Mouse (Mus musculus) lung, embryonic 16.5 days (tissue): ENCODE data around the gene Acoxl. TPM values are rescaled to one million over a fixed set of nuclear protein-coding genes. Genes with fewer than 3 reads are reported as not detected.

ENCODE experiments used
- ATAC-seq: fragments of 200-750 bp; cut with Nextera tagmentation; 2 replicates; pipeline ENCODE4 v1.8.0; 2017; ENCODE audit warnings: low read depth, mild to moderate bottlenecking, moderate library complexity
- H3K27ac ChIP-seq: fragments of 300-500 bp; sonication (generic); 2 replicates; pipeline ENCODE4 v1.5.1; 2014; ENCODE audit warnings: mild to moderate bottlenecking, control low read depth, low read length
- H3K27me3 ChIP-seq: fragments of 300-500 bp; sonication (generic); 2 replicates; pipeline ENCODE4 v1.6.1; 2014; ENCODE audit warnings: low read depth, low read length, mixed read lengths; ENCODE audit not compliant: control insufficient read depth, insufficient read depth
- H3K36me3 ChIP-seq: fragments of 300-500 bp; sonication (generic); 2 replicates; pipeline ENCODE4 v1.6.1; 2014; ENCODE audit warnings: low read length; ENCODE audit not compliant: control insufficient read depth, insufficient read depth
- H3K4me1 ChIP-seq: fragments of 300-500 bp; sonication (generic); replicated peaks from 2 replicates; pipeline ENCODE4 v1.6.1; 2014; ENCODE audit warnings: low read length, mixed read lengths; ENCODE audit not compliant: control insufficient read depth, insufficient read depth
- H3K4me2 ChIP-seq: fragments of 300-500 bp; sonication (generic); 2 replicates; pipeline ENCODE4 v1.6.1; 2014; ENCODE audit warnings: low read depth, low read length, control low read depth
- H3K4me3 ChIP-seq: fragments of 300-500 bp; sonication (generic); 2 replicates; pipeline ENCODE4 v1.5.1; 2014; ENCODE audit warnings: mild to moderate bottlenecking, low read length, control low read depth
- H3K9ac ChIP-seq: fragments of 300-500 bp; sonication (generic); 2 replicates; pipeline ENCODE4 v1.6.1; 2014; ENCODE audit warnings: low read length, control low read depth
- H3K9me3 ChIP-seq: fragments of 300-500 bp; sonication (generic); 2 replicates; pipeline ENCODE4 v1.6.1; 2016; ENCODE audit warnings: low read length; ENCODE audit not compliant: control insufficient read depth
- WGBS: fragments of 180-500 bp; shearing (Covaris S2); extraction: QIAGEN DNeasy Blood & Tissue Kit; methylation state at CpG from one replicate; pipeline ENCODE4 v1.1.7; 2014; 5-methylcytosine and 5-hydroxymethylcytosine counted together
- microRNA-seq: library from miRNA; unstranded; fragments of <30 nt; microRNA quantifications from one replicate; pipeline ENCODE4, GENCODE M21; 2016
- polyA plus RNA-seq: library from polyadenylated mRNA; unstranded; fragments of >200 nt; fragmentation: Nextera tagmentation; extraction: Ambion mirVana; gene quantifications from 2 replicates; pipeline ENCODE4 v1.2.1, GENCODE M21; 2015

Gene Acoxl
- polyA plus RNA-seq, 1 experiment from 2014 or later, result 0.25 TPM

DNA sequence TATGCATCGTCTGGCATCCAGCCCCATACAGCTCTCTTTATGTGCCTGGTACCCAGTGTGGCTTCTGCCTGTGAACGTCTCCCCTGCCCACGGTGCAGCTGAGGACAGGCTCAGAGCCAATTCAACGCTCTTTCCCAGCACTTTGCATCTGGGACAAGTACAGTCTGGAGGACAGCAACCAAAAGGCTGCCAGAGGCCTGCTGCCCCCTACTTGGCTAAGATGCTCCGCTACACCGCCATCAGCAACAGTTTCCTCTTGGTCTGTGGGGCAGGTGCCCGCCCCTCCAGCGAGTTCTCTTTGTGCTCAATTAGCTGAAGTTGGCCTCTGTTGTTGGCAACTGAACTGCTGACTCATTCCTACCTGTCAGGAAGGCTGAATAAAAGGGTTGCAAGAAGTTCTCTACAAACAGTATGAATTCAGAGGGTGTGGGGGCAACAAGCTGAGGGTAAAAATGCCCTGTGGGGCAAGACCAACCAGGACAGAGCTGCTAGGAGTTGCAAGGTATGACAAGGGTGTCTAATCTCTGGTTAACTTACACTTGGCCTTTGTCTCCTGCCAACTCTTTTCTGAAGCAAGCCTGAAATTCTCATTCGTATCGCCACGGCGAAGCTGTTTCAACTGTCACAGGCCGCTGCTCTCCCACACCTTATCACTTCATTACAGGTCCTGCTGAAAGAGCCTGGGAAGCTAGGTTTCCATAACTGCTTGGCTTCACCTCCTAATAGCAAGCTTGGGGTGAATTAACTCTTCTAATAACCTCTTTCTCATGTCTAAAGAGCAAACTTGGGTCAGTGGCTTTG, 328.1 kb downstream of the Acoxl start:
- no peak overlapping the region for H3K27ac ChIP-seq
- peaks cover under 1% of the 10 kb centered on the region; the same call in 1 of the 2 replicates for H3K36me3 ChIP-seq
- H3K4me1 ChIP-seq, result peaks cover 9% of the 10 kb centered on the region
- no peaks in the 10 kb centered on the region for H3K9me3 ChIP-seq
- H3K9ac ChIP-seq, result no peak overlapping the region
- no peak overlapping the region for H3K4me2 ChIP-seq
- WGBS, result 54% methylated on average over 13 of the region's 13 CpGs
- peak; percentile 43; the same call in 1 of the 2 replicates for ATAC-seq
- no peaks in the 10 kb centered on the region for H3K27me3 ChIP-seq
- H3K4me3 ChIP-seq, result no peak overlapping the region

DNA sequence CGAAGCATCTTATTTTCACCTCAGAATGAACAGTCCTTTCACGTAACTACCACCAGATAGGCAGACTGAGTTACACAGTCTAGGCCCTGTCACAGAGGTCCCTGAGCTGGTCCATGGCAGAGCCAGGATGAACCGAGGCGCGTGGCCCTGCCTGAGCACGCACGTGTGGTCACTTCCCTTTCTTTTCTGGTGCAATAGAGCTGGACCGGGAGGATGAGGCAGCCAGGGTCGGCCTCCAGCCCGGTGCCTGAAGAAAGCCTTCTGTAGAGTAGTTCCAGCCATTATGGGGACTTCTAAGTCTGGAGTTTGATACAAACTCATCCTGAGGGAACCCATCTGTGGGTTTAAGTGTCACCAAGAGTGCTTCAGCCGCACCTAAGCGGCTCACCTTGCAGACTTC, 329.3 kb downstream of the Acoxl start:
- Histone ChIP-seq H3K9me3 (no peaks in the 10 kb centered on the region), H3K27me3 (no peaks in the 10 kb centered on the region), H3K27ac (no peak overlapping the region), H3K4me2 (no peak overlapping the region), H3K4me3 (no peak overlapping the region), H3K9ac (no peak overlapping the region), H3K4me1 (peaks cover 9% of the 10 kb centered on the region), H3K36me3 (no peaks in the 10 kb centered on the region)
- 93% methylated on average over 12 of the region's 12 CpGs for WGBS
- ATAC-seq, result no peak

DNA sequence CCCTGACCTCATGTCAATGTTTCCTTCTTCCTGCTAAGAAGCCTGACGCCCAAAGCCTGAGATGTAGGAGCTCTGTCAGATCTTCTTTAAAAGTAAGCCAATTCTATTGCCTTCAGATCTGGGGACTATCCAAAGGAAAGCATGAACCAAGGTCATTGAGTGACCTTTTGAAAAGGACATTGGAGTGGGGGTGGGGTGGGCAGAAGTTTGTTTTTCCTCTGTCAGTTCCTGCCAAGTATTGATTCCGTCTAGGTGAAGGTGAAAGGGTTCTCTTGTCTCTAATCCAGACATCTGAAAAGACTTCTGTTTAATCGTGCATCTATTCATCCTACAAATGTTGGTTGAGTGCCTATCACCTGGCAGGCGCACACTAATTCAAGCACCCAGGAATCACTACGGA, 330.8 kb downstream of the Acoxl start:
- Histone ChIP-seq H3K27me3 (no peaks in the 10 kb centered on the region), H3K36me3 (no peaks in the 10 kb centered on the region), H3K9ac (no peak overlapping the region), H3K4me2 (no peak overlapping the region), H3K27ac (no peak overlapping the region), H3K9me3 (no peaks in the 10 kb centered on the region), H3K4me3 (no peak overlapping the region), H3K4me1 (peaks cover 11% of the 10 kb centered on the region)
- WGBS, result 51% methylated on average over 5 of the region's 5 CpGs
- ATAC-seq, result no peak

DNA sequence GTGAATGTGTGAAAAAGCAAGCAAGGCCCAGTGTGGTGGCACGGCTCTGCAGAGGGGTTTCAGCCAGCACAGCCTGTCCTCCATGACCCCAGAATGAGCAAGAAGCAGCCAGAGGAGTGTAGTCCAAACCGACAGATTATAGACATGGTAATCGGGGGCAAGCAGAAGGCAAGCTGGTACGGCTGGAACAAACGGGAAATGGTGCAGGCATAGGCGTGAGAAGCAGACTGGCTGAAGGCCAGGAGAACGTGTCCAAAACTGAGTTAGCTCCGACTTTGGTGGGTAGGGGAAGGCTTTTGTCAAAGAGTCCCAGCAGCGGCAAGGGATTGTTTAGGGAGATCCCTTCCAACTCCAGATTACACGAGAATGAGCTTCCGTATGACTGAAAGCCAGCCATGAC, 331.3 kb downstream of the Acoxl start:
- Histone ChIP-seq H3K4me2 (no peak overlapping the region), H3K4me3 (no peak overlapping the region), H3K27ac (no peak overlapping the region), H3K9ac (no peak overlapping the region), H3K4me1 (peaks cover 16% of the 10 kb centered on the region), H3K36me3 (no peaks in the 10 kb centered on the region), H3K27me3 (no peaks in the 10 kb centered on the region), H3K9me3 (no peaks in the 10 kb centered on the region)
- ATAC-seq, result no peak
- 34% methylated on average over 11 of the region's 11 CpGs for WGBS

DNA sequence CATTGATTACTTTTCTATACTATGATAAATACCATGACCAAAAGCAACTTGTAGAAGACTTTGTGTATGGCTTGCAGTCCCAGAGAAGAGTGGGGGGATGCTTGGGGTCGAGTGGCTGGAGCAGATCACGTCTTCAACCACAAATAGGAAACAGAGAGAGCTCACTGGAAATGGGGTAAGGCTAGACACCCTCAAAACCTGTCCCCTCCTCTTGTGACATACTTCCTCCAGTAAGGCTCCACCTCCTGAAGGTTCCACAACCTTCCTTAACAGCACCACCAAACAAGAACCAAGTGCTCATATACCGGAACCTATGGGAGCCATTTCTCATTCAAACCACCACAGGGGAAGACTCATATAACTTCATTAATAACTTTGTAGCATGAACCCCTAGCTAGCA, 331.9 kb downstream of the Acoxl start:
- Histone ChIP-seq H3K4me3 (no peak overlapping the region), H3K9ac (no peak overlapping the region), H3K4me2 (no peak overlapping the region), H3K36me3 (no peaks in the 10 kb centered on the region), H3K9me3 (no peaks in the 10 kb centered on the region), H3K27me3 (no peaks in the 10 kb centered on the region), H3K4me1 (peaks cover 16% of the 10 kb centered on the region), H3K27ac (no peak overlapping the region)
- no peak for ATAC-seq
- WGBS, result 93% methylated on average over 3 of the region's 3 CpGs

DNA sequence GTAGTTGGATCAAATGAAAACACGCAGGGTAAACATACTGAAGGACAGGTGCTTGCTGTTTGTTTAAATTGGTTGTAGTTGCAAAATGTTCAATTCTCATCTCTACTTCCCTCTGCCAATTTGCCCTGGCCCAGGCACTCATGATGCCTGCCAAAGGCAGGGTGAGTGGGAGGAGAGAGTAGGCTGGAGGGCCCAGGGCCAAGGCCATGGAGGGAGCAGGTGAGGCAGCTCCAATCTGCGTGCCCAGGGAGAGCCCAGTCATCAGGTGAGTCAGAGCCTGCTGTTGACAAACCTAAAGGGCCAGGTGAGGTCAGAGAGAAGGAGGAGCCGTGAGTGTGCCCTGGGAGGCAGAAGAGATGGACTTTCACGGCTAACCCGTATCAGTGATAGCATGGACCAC, 333.6 kb downstream of the Acoxl start:
- Histone ChIP-seq H3K4me3 (no peak overlapping the region), H3K27me3 (no peaks in the 10 kb centered on the region), H3K27ac (no peak overlapping the region), H3K4me1 (peaks cover 18% of the 10 kb centered on the region), H3K4me2 (no peak overlapping the region), H3K9ac (no peak overlapping the region), H3K36me3 (no peaks in the 10 kb centered on the region), H3K9me3 (no peaks in the 10 kb centered on the region)
- peak; percentile 46; the same call in 1 of the 2 replicates for ATAC-seq
- 90% methylated on average over 5 of the region's 5 CpGs for WGBS

Small RNA genes lying within 50 kb of the gene (microRNA-seq; reads per million reads assigned to microRNA genes)
- gene Gm22411, result not detected

Other genes with a start within 250 kb of the Acoxl start
- gene Mal, start 182.2 kb upstream of the Acoxl start, polyA plus RNA-seq, result 21.4 and 30.2 TPM in 2 replicates
- 5.3 and 6.5 TPM in 2 replicates for gene Mall, start 108.9 kb upstream of the Acoxl start, polyA plus RNA-seq
- 38.3 and 41.5 TPM in 2 replicates for gene Nphp1, start 50.0 kb upstream of the Acoxl start, polyA plus RNA-seq
- 33.1 and 34.9 TPM in 2 replicates for gene Mtln, start 46.4 kb upstream of the Acoxl start, polyA plus RNA-seq
- 59.1 and 64.9 TPM in 2 replicates for gene Bub1, start 7.0 kb upstream of the Acoxl start, polyA plus RNA-seq